Mouse (Mus musculus) layer of hippocampus, postnatal 14 days (tissue): ENCODE results near the gene Lum. TPM values are rescaled to one million over a fixed set of nuclear protein-coding genes. Genes with fewer than 3 reads are reported as not detected.

Source experiments
- DNase-seq, 2 experiments: peaks; one replicate each; pipeline ENCODE4 v3.0.0; 2021 to 2022; ENCODE audit warnings: low spot score in 2 of 2, mixed read lengths in 1 of 2
- long read RNA-seq, 2 experiments: library from polyadenylated mRNA; stranded (forward); transcript quantifications; one replicate each; pipeline ENCODE4 v2.0.0; 2021
- total RNA-seq, 2 experiments: library from RNA; stranded (reverse); gene quantifications; 2 replicates each; pipeline ENCODE4 v1.2.3; 2021

Gene Lum
- total RNA-seq = 1 to 10 TPM; 4.0 to 5.3 TPM
- long read RNA-seq, experiment 1, transcript Lum-201 (3 exons, 2,448 nt) = major isoform, 5 of 5 reads
- long read RNA-seq, experiment 1, partial matches to known transcripts = 0 of 5 reads
- long read RNA-seq, experiment 1, other reads (novel, unspliced or antisense) = 0 of 5 reads
- long read RNA-seq, experiment 2, transcript Lum-201 (3 exons, 2,448 nt) = major isoform, 15 of 15 reads
- long read RNA-seq, experiment 2, partial matches to known transcripts = 0 of 15 reads
- long read RNA-seq, experiment 2, other reads (novel, unspliced or antisense) = 0 of 15 reads

DNA sequence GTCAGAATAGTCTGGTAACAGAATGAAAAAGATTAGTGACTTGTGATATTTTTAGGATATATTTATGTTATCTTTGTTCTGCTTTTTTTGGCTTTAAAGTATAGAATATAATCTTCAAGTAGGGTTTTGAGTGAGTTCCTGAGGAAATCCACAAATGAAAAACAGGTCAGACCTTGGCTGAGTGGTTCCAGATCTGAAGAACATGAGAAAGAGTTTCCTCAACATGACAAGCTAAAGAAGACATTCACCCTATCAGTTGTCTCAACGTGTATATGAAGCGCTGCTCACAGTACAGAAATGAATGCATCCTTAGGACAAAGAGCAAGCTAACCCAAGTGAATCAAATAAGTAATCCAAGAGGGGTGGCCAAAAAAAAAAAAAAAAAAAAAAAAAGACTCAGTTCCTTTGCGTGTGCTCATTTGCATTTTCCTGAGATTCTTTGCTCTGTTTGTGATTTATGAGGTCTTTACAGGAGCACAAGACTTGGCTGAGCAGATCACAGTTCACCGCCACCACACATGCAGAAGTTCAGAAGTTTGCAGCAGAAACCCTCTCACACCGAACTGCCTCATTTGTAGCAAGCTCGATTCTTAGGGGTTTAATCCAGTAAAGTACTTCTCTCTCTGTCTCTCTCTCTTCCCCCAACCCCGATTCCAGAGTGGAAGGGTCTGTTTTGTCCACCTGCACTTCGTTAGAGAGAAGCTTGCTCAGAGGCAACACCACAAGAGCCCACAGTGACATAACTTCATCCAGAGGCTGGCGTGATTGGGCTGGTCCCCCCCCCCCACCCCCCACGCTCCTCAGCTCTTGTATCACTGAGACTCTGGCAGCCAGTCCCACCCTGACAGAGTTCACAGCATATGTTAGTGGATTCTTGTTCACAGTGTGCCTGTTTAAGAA is at the start of gene Lum:
Lum (plus strand) TSS at position 172 of the 900 bp plus-strand sequence.
- no peak for DNase-seq

GRCm38 (mm10) chr10:97523366-97523765 is 41.6 kb upstream of the Lum start:
- DNase-seq = no peak

GRCm38 (mm10) chr10:97535697-97536096 is 29.2 kb upstream of the Lum start:
- DNase-seq = no peak

DNA sequence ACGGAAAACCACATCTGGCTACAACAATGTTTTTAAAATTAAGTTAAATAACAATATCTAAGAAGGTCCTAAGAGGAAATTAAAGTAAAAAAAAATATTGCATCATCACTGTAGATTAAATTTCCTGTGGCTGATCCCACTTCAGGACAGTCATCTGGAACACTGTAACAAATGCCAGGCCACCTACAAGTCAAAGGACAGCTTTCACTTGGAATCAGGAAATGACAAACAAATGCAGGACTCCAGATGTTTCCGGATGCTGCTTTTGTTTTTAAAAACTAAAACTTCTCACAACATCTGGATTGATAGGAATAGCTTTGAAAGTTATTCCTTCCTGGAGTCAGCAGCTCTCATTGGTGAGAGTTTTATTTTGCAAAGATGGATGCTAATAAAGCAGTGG is 28.0 kb upstream of the Lum start:
- DNase-seq = no peak

GRCm38 (mm10) chr10:97538202-97538601 is 26.7 kb upstream of the Lum start:
- no peak for DNase-seq

DNA sequence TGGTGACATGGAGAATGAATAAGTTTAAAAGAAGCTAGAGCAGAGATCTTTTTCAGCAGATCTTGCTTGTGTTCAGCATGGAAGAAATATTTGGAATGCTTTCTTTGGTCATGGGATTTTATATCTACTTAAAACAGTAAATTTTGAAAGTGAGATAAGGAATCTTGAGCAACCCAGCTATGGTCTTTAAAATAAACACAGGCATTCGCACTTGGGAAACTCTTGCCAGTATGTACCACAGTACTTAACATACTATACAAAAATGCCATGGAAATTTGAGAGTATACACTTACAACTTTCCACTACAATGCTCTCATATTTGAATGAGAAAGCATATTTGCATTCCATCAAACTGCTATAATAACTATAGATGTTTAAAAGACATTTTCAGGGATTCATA is 17.2 kb upstream of the Lum start:
- DNase-seq = no peak

GRCm38 (mm10) chr10:97567489-97568135 is 2.7 kb downstream of the Lum start:
- no peak for DNase-seq

- peak; percentile 35 to 83 for DNase-seq
Measured at GRCm38 (mm10) chr10:97582543-97583231, 17.8 kb downstream of the Lum start.

DNA sequence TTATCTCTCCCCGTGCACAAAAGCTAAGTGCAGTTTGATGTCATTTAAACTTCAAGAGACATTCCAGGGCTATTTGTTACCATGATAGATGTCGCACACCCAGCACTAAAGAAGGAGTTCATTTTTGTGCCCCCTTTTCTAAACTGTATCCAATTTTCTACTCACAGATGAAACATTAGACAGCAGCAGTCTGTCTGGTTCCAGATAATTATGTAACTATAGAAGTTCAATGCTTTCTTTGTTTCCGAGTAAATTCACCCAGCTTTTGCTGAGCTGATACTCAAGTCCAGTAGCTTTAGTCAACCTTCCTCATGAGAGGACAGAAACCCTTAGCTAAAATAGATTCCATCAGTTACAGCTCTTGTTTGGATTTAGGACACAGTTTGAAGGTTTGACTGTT is 19.2 kb downstream of the Lum start:
- no peak for DNase-seq

- DNase-seq = no peak
Measured at GRCm38 (mm10) chr10:97587159-97587558, 22.2 kb downstream of the Lum start.

DNA sequence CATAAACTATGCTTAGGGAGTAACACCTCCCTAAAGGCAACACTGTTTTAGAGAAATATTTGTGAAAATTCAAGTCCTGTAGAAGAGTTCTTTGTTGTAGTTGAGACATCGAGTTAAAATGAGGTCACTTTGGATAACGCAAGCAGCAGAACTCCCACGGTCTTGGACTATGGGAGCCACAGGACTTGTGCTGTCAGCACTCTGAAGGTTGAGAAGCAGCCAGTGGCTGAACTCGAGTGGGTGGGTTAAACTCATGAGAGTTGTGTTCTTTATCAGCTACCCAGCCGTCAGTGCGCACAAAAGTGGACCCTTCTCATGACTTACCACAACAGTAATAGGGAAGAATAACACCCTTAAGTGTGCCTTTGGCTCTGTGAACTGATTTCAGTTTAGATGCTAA is 24.6 kb downstream of the Lum start:
- no peak for DNase-seq

DNA sequence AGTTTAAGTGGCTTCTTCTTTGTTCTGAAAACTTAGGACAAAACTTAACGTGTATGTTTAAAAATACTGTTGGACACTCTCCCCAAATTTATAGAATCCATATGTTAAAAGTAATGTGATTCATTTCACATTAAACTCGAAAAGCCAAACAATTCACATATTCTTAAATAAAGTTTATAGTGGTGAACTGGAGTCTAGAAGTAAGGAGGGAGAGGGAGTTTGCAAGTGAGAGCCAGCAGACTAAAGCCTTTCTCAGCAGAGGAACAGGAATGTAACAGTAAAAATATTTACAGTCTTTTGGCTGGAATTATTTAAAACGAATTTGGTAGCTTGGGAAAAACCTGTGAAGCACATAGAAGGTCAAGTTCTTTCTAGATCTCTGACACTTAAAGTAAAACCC is 26.1 kb downstream of the Lum start:
- no peak for DNase-seq

GRCm38 (mm10) chr10:97591685-97592084 is 26.8 kb downstream of the Lum start:
- no peak for DNase-seq

- no peak for DNase-seq
Measured at GRCm38 (mm10) chr10:97595680-97596079, 30.8 kb downstream of the Lum start.

GRCm38 (mm10) chr10:97601744-97602143 is 36.8 kb downstream of the Lum start:
- no peak for DNase-seq

- DNase-seq = no peak
Measured at GRCm38 (mm10) chr10:97603256-97603655, 38.3 kb downstream of the Lum start.

DNA sequence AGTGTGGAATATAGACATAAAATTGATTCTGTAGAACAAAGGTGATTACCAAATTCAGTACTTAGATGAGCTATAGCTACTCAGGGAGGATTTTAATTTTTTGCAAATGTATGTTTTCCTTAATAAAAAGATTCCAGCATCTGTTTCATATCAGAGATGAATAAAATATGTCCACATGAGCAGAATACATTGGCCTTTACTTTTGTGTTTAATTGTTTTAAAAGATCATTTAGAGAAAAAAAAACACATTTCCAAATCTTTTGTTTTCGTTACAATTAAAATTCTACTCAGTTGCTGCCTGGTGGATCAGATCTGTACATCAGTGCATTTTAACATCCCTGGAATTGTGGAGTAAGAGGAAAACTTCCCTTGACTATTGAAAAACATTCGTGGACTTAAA is 41.7 kb downstream of the Lum start, which contains the start of gene Kera:
Kera (plus strand) TSS at position 301 of the 400 bp plus-strand sequence.
- DNase-seq = no peak
